21 mouse cellular contexts compared by ENCODE assay signal in the genomic region with DNA sequence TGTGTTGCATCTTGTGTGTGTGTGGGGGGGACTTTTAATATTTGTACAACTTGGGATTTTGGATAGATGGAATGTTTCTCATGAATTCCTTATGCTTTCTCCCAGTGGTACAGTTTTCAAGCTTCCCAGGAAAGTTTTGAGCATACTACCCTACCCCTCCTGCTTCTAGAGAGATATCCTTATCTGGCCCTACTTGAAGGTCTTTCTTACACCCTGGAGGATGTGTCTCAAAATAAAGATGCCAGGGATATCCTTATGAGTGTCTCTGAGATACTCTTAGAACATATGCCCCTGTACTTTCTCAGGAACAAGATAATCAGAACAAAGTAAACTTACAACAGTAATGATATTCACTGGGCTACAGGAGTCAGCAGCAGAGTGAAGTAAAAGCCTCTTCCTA.
"Had no signal": no experiment of that assay in that cellular context is flagged by ENCODE, and none has a peak within 500 bp of the region (broad histone marks: within the 10 kb centered on the region; RNA-seq: fewer than 3 reads in every experiment).

No protein-coding gene starts in this region.

- H3K4me1 ChIP-seq: heart, embryonic 15.5 days; hindbrain, embryonic 13.5 days; hindbrain, embryonic 15.5 days; limb, embryonic 10.5 days; limb, embryonic 12.5 days had no signal

- DNase-seq: forebrain, postnatal 0 days; gastrocnemius, postnatal 14 days; gastrocnemius, postnatal 36 days; heart, adult 11 months; heart, adult 2 months; heart, postnatal 14 days; heart, postnatal 36 days; kidney, adult 11 months; kidney, adult 9 months had no signal

- H3K4me3 ChIP-seq: heart, adult 2 months; heart, embryonic 13.5 days; heart, embryonic 15.5 days; hindbrain, embryonic 13.5 days; hindbrain, embryonic 15.5 days; kidney, embryonic 15.5 days; layer of hippocampus, adult 2 months; left cerebral cortex, adult 2 months; limb, embryonic 10.5 days; limb, embryonic 12.5 days had no signal

- ATAC-seq: forebrain, postnatal 0 days; hindbrain, postnatal 0 days; intestine, embryonic 16.5 days had no signal

- H3K9me3 ChIP-seq: heart, embryonic 13.5 days; heart, embryonic 15.5 days; hindbrain, embryonic 13.5 days; hindbrain, embryonic 15.5 days; kidney, embryonic 15.5 days; limb, embryonic 10.5 days; limb, embryonic 12.5 days had no signal

- H3K36me3 ChIP-seq: heart, embryonic 13.5 days; heart, embryonic 15.5 days; hindbrain, embryonic 13.5 days; hindbrain, embryonic 15.5 days; kidney, embryonic 15.5 days; limb, embryonic 10.5 days; limb, embryonic 12.5 days had no signal

- H3K9ac ChIP-seq: forebrain, postnatal 0 days; heart, embryonic 13.5 days; heart, embryonic 15.5 days; hindbrain, embryonic 13.5 days; hindbrain, embryonic 15.5 days; kidney, embryonic 15.5 days; limb, embryonic 12.5 days had no signal

- H3K27ac ChIP-seq: heart, adult 2 months; heart, embryonic 13.5 days; heart, embryonic 15.5 days; hindbrain, embryonic 13.5 days; hindbrain, embryonic 15.5 days; hindbrain, postnatal 0 days; kidney, embryonic 15.5 days; layer of hippocampus, adult 2 months; left cerebral cortex, adult 2 months; limb, embryonic 10.5 days; limb, embryonic 12.5 days had no signal

- H3K4me2 ChIP-seq: heart, embryonic 11.5 days; heart, embryonic 13.5 days; heart, embryonic 15.5 days; hindbrain, embryonic 13.5 days; hindbrain, embryonic 15.5 days; kidney, embryonic 15.5 days; limb, embryonic 12.5 days had no signal

- H3K27me3 ChIP-seq: heart, embryonic 13.5 days; heart, embryonic 15.5 days; hindbrain, embryonic 13.5 days; hindbrain, embryonic 15.5 days; kidney, embryonic 15.5 days; limb, embryonic 12.5 days had no signal
